Mouse (Mus musculus) left cerebral cortex, adult 18-20 months (tissue): ENCODE measurements at regions not wholly inside any gene's neighbourhood (a gene's known extent, or its start where the extent isn't known, plus 50 kb on each side); places are given as distances from the start of the nearest gene placed in this dataset.
"Not testable (repeated sequence)": the region's sequence is repeated elsewhere in the genome, so short reads cannot be mapped to it uniquely, and the experiment has no call there.

Source experiments
- DNase-seq, 2 experiments: peaks; one replicate each; pipeline ENCODE4 v3.0.0; 2021 to 2022; ENCODE audit warnings: low spot score in 2 of 2, mixed read lengths in 1 of 2

GRCm38 (mm10) chr8:39833251-39833650 is 841.6 kb upstream of the Adam24 start:
- DNase-seq, result peak; percentile 7 to 25

GRCm38 (mm10) chr8:39846854-39847253 is 828.0 kb upstream of the Adam24 start:
- no peak for DNase-seq

GRCm38 (mm10) chr8:39862544-39862943 is 812.3 kb upstream of the Adam24 start:
- no peak for DNase-seq

GRCm38 (mm10) chr8:39902251-39902650 is 772.6 kb upstream of the Adam24 start:
- DNase-seq, result no peak

- no peak for DNase-seq
Observed at GRCm38 (mm10) chr8:39912926-39913325, 762.0 kb upstream of the Adam24 start.

- no peak for DNase-seq
Observed at GRCm38 (mm10) chr8:39921336-39921735, 753.5 kb upstream of the Adam24 start.

- no peak for DNase-seq
Observed at GRCm38 (mm10) chr8:39923741-39924140, 751.1 kb upstream of the Adam24 start.

- DNase-seq, result no peak
Observed at GRCm38 (mm10) chr8:39950178-39950896, 724.5 kb upstream of the Adam24 start.

- no peak for DNase-seq
Observed at GRCm38 (mm10) chr8:39954497-39954896, 720.4 kb upstream of the Adam24 start.

GRCm38 (mm10) chr8:39954924-39955323 is 720.0 kb upstream of the Adam24 start:
- no peak for DNase-seq

- DNase-seq, result no peak
Observed at GRCm38 (mm10) chr8:40005207-40005837, 669.6 kb upstream of the Adam24 start.

- no peak for DNase-seq
Observed at GRCm38 (mm10) chr8:40019281-40019943, 655.5 kb upstream of the Adam24 start.

GRCm38 (mm10) chr8:40064145-40064544 is 610.7 kb upstream of the Adam24 start:
- no peak for DNase-seq

- DNase-seq, result no peak
Observed at GRCm38 (mm10) chr8:40071131-40071530, 603.7 kb upstream of the Adam24 start.

- DNase-seq, result not testable (repeated sequence)
Observed at GRCm38 (mm10) chr8:40080976-40081375, 593.9 kb upstream of the Adam24 start.

GRCm38 (mm10) chr8:40084129-40084528 is 590.7 kb upstream of the Adam24 start:
- no peak for DNase-seq

GRCm38 (mm10) chr8:40089377-40089776 is 585.5 kb upstream of the Adam24 start:
- no peak for DNase-seq

- DNase-seq, result no peak
Observed at GRCm38 (mm10) chr8:40124402-40124801, 550.5 kb upstream of the Adam24 start.

GRCm38 (mm10) chr8:40127141-40127540 is 547.7 kb upstream of the Adam24 start:
- no peak for DNase-seq

GRCm38 (mm10) chr8:40132662-40133257 is 542.1 kb upstream of the Adam24 start:
- peak; percentile 9 to 27 for DNase-seq

- DNase-seq, result peak; percentile 79 to 80
Observed at GRCm38 (mm10) chr8:40150911-40151797, 523.7 kb upstream of the Adam24 start.
